Mouse (Mus musculus) adrenal gland, postnatal 25 days (tissue): ENCODE results near the gene Mre11a. TPM values are rescaled to one million over a fixed set of nuclear protein-coding genes. Genes with fewer than 3 reads are reported as not detected.
A peak's percentile ranks its signal among the peaks of the same experiment; 100 is the strongest.
"Not testable (repeated sequence)": the region's sequence is repeated elsewhere in the genome, so short reads cannot be mapped to it uniquely, and the experiment has no call there.

Experiments used
- DNase-seq: peaks from one replicate; pipeline ENCODE4 v3.0.0; 2021; ENCODE audit warnings: mixed read lengths
- total RNA-seq: library from RNA; stranded (reverse); gene quantifications from 2 replicates; pipeline ENCODE4 v1.2.3, GENCODE M21; 2021

The Mre11a gene
- total RNA-seq, 1 experiment from 2014 or later = 22.0 TPM

- no peak for DNase-seq
These were observed 85.9 kb downstream of the Mre11a start for GRCm38 (mm10) chr9:14870377-14870776.

- DNase-seq = no peak
These were observed 86.3 kb downstream of the Mre11a start for GRCm38 (mm10) chr9:14870802-14871201.

DNA sequence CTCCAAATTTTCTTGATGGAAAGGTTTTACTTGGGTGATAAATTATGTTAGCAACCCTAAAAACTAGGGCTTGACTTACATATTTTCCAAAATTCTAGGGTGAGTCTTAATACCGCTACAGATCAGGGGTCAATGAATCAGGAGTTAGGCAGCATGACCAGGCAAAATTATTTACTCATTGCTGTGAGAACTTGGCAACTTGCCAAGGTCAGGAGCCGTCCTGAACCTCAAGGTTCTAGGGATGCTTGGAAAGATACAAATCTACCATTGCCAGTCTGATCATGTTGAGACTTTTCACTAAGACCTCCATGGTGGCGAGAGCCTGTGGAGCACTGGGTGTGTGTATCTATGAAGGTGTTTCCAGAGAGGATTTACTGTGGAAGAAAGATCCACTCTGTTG is 87.1 kb downstream of the Mre11a start:
- peak; percentile 26 for DNase-seq

GRCm38 (mm10) chr9:14872181-14872930 is 87.9 kb downstream of the Mre11a start:
- no peak for DNase-seq

DNA sequence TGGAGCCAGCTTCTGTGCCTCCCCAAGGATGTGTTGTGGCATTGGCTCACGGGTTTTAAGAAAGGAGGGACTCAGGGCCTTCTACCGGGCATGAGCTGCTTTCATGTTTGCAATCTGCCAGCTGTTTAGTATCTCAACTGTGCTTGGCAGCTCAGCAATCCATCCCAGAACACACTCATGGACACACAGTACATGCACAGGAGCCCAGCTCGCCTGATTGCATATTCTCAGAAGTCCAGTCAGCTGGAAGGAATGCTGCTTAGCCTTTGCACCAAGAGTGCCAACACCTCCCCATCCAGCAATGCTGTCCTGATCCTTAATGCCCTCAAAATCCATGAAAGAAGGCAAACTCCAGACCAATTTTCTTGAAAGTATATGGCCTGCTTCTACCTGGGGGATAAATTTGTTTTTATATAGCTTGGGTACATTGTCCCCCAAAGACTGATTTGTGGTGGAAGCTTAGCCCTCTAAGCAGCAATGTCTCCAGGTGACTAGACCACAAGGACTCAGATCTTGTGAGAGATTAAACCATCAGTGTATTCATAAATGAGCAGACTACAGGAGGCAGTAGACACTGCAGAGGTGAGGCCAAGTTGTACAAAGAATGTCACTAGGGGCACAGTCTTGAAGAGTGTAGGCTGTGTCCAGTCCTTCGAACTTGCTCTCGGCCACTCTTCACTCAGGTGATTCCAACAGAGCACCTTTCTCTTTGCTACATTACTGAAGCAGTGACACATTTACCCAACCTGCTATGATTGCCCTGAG is 91.5 kb downstream of the Mre11a start:
- DNase-seq = no peak

DNA sequence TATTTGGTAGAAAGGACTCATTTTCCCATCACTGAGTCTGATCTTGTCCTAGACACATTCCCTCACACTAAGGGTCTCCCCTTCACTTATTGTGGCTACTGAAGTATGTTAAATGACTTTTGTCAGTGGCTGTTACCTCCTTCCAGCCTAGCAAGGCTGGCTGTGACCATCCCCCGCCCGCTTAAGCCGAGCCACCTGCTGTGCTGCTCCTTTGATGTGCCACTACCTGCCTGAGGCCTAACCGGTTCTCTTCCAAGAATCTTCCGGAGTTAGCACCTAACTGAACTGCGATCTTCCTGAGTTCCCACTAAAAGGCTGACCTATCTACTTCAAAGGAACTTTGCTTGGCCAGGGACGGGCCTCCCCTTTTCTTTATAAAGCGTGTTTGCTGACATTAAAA is 92.1 kb downstream of the Mre11a start:
- DNase-seq = not testable (repeated sequence)

DNA sequence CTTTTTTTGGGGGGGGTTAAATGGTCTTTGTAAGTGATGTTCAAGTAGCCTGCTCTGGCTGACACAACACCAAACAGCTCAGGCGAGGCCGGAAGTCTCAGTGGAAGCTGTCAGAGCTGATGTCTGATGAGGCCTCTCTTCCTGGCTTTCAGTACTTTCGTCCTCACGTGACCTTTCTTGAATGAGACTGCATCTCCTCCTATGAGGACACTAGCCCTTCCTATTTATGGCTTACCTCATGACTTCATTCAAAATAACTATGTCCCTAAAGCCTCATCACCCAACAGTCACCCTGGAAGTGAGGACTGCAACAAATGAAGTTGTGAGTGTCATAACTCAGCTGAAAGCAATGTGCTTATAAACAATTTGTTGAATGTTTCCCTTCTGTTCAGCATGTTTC is 100.2 kb downstream of the Mre11a start:
- no peak for DNase-seq

DNA sequence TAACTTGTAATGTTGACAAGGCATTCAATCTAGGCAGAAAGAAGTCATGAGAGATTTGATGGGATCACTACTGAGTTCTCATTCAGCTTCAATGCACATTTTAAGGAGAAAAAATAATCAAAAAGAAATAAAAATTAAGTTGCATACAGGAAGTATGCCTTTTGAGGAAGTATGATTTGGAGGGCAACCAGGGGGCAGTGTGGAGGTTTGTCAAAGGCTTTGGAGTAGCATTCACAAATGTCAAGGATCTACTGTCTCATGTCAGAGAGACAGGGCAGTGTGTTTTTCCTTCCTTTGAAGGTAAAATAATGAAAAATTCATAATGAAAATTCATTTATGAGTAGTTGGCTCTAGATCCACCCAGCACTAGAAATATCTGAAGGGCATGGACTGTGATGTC is 100.7 kb downstream of the Mre11a start:
- peak; percentile 22 for DNase-seq

GRCm38 (mm10) chr9:14885954-14886353 is 101.5 kb downstream of the Mre11a start:
- DNase-seq = no peak

Other genes with a start within 250 kb of the Mre11a start
- 28.5 and 36.1 TPM in 2 replicates for gene Amotl1, start 139.6 kb upstream of the Mre11a start, total RNA-seq
- 0.12 TPM in 1 of 2 replicates, not detected in the other for gene Piwil4, start 43.9 kb upstream of the Mre11a start, total RNA-seq
- gene Fut4, start 32.3 kb upstream of the Mre11a start, total RNA-seq = 0.95 and 1.3 TPM in 2 replicates
- not detected in 2 replicates for gene 1700012B09Rik, start 13.6 kb upstream of the Mre11a start, total RNA-seq
- gene Ankrd49, start 202 bp downstream of the Mre11a start, total RNA-seq = 14.8 and 18.0 TPM in 2 replicates
- gene Gpr83, start 75.6 kb downstream of the Mre11a start, total RNA-seq = not detected in 2 replicates
- not detected in 2 replicates for gene Izumo1r, start 119.3 kb downstream of the Mre11a start, total RNA-seq